Mouse (Mus musculus): ENCODE results near the gene Bud13. TPM values are rescaled to one million over a fixed set of nuclear protein-coding genes. Genes with fewer than 3 reads are reported as not detected.

Gene Bud13
- polyA plus RNA-seq, 1 experiment from 2014 or later = 14.8 TPM

DNA sequence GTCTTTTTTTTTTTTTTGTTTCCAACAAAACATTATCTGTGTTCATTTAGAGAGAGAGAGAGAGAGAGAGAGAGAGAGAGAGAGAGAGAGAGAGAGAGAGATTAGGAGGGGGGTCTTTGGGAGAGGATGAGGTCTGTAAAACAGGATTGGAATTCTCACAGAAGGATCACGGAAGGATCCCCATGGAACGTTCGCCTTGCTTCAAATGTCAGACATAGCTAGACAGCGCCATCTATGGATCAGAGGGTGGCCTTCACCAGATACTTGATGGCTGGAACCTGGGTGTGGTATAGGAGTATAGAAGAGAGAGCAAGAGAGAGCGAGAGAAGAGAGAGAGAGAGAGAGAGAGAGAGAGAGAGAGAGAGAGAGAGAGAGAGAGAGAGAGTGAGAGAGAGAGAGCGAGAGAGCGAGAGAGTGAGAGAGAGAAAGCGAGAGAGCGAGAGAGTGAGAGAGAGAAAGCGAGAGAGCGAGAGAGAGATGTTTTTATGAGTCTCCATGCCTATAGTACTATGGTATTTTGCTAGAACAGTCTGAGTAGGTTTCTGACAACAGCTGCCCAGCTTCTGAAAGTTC, 36.0 kb upstream of the Bud13 start:
- Histone ChIP-seq H3K36me3 (ENCODE audit: control insufficient read depth, insufficient read depth, low read length) (no peaks in the 10 kb centered on the region), H3K4me2 (ENCODE audit: low read depth, low read length) (no peak overlapping the region), H3K4me1 (ENCODE audit: control insufficient read depth, insufficient read depth, low read length) (no peaks in the 10 kb centered on the region), H3K27me3 (ENCODE audit: control insufficient read depth, insufficient read depth, low read length) (no peaks in the 10 kb centered on the region), H3K9me3 (ENCODE audit: control insufficient read depth, low read length) (no peaks in the 10 kb centered on the region), H3K27ac (ENCODE audit: low read depth, low read length) (no peak overlapping the region), H3K9ac (replicated peaks; ENCODE audit: low read depth, low read length) (no peak overlapping the region), H3K4me3 (ENCODE audit: low read depth, low read length) (no peak overlapping the region)
- WGBS = 25% methylated on average over 11 of the region's 11 CpGs
- peak; percentile 85 for ATAC-seq (ENCODE audit: low read depth)

DNA sequence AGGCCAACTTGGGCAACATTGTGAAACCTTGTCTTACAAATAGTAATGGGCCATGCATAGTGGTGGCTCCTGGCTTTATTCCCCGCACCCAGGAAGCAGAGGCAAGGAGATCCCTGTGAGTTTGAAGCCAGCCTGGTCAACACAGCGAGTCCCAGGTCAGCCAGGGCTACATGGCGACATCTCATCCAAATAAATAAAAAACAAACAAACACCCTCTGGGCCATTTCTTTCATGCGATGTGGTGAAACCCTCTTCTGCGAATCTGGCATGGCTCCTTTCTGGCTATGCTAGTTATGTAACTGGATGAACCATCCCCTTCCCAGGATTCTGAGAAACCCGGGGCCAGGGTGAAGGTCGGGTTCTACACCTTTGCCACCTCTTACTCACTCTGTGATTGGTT, 26.6 kb upstream of the Bud13 start:
- no peak for ATAC-seq (ENCODE audit: low read depth)
- WGBS = 91% methylated on average over 7 of the region's 7 CpGs

DNA sequence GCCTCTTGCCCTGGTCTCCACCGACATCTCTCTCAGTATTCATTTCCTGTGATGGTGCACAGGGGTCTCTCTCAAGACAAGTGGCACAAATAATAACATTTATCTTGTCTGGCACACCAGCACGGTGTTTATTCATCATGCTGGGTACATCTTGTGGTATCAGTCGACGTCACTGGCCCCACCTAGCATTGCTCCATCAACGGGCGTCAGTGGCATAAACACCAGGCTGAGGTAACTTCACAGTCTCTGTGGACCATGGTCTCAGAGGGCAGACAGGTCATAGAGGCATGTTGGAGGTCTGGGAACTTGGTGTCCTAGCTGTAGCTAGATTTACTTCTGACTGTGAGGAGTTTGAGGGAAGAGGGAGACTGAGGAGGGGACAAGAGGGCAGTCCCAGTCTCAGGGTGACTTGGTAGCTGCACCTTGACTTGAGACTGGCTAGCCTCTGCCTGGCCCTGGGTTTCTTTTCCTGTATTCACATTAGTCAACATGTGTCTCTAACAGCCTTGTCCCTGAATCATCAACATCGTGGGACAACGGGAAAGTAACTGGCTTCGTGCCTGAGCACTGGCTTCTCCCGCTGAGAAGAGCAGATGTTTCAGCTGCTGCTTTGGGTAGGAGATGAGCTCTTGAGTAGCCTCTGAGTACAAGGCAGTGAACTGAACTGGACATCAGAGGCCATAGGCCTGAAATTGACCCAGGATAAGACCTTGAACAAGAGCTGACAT, 26.0 kb upstream of the Bud13 start:
- no peaks in the 10 kb centered on the region for H3K36me3 ChIP-seq (ENCODE audit: control insufficient read depth, insufficient read depth, low read length)
- no peaks in the 10 kb centered on the region for H3K27me3 ChIP-seq (ENCODE audit: control insufficient read depth, insufficient read depth, low read length)
- no peaks in the 10 kb centered on the region for H3K9me3 ChIP-seq (ENCODE audit: control insufficient read depth, low read length)
- H3K4me2 ChIP-seq (ENCODE audit: low read depth, low read length) = no peak overlapping the region
- H3K4me3 ChIP-seq (ENCODE audit: low read depth, low read length) = no peak overlapping the region
- no peaks in the 10 kb centered on the region for H3K4me1 ChIP-seq (ENCODE audit: control insufficient read depth, insufficient read depth, low read length)
- 87% methylated on average over 10 of the region's 10 CpGs for WGBS
- H3K27ac ChIP-seq (ENCODE audit: low read depth, low read length) = no peak overlapping the region
- ATAC-seq (ENCODE audit: low read depth) = no peak
- H3K9ac ChIP-seq (replicated peaks; ENCODE audit: low read depth, low read length) = no peak overlapping the region

More for the DNA sequence above, 26.6 kb upstream of the Bud13 start:
- Histone ChIP-seq H3K27me3 (ENCODE audit: control insufficient read depth, insufficient read depth, low read length) (no peaks in the 10 kb centered on the region), H3K9ac (replicated peaks; ENCODE audit: low read depth, low read length) (no peak overlapping the region), H3K4me1 (ENCODE audit: control insufficient read depth, insufficient read depth, low read length) (no peaks in the 10 kb centered on the region), H3K27ac (ENCODE audit: low read depth, low read length) (no peak overlapping the region), H3K4me3 (ENCODE audit: low read depth, low read length) (no peak overlapping the region), H3K4me2 (ENCODE audit: low read depth, low read length) (no peak overlapping the region), H3K36me3 (ENCODE audit: control insufficient read depth, insufficient read depth, low read length) (no peaks in the 10 kb centered on the region), H3K9me3 (ENCODE audit: control insufficient read depth, low read length) (no peaks in the 10 kb centered on the region)

DNA sequence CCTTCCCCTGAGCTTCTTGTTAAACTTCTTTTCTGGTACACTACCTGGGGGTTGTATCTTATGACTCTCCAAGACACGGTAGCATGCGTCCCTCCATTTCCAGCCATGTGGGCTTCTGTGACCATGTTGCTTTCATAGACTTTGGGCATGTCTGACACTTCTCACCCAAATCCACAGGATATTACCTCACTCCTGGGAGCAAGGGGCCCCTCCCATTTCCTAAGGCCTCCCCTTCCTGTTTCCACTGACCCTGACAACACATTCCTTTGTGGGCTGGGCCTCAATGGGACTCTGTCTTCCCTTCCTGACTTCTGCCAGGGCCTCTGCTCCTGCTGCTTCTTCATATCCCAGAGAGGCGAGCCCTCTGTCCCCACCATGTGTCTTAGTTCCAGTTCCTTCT, 25.3 kb upstream of the Bud13 start:
- Histone ChIP-seq H3K36me3 (ENCODE audit: control insufficient read depth, insufficient read depth, low read length) (no peaks in the 10 kb centered on the region), H3K9ac (replicated peaks; ENCODE audit: low read depth, low read length) (no peak overlapping the region), H3K4me3 (ENCODE audit: low read depth, low read length) (no peak overlapping the region), H3K4me1 (ENCODE audit: control insufficient read depth, insufficient read depth, low read length) (no peaks in the 10 kb centered on the region), H3K4me2 (ENCODE audit: low read depth, low read length) (no peak overlapping the region), H3K27me3 (ENCODE audit: control insufficient read depth, insufficient read depth, low read length) (no peaks in the 10 kb centered on the region), H3K9me3 (ENCODE audit: control insufficient read depth, low read length) (no peaks in the 10 kb centered on the region), H3K27ac (ENCODE audit: low read depth, low read length) (no peak overlapping the region)
- WGBS = 93% methylated on average over 3 of the region's 3 CpGs
- no peak for ATAC-seq (ENCODE audit: low read depth)

DNA sequence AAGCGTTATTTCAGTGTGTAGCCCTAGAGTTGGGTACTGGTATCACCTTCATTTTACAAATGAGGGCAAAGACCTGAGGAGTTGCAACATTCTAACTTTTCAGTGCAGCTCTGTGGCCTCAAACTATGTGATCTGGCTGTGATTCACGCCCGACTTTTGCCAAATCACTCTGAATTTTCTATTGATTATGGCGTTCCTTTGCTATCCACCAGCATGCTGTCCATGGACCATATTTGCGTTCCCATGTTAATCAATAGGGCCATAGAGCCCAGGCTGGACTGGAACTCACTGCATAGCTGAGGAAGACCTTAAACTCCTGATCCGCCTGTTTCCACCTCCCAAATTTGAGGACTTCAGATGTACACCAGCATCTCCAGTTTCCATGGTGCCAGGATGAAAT, 23.7 kb upstream of the Bud13 start:
- no peak for ATAC-seq (ENCODE audit: low read depth)
- H3K9me3 ChIP-seq (ENCODE audit: control insufficient read depth, low read length) = no peaks in the 10 kb centered on the region
- H3K4me3 ChIP-seq (ENCODE audit: low read depth, low read length) = no peak overlapping the region

DNA sequence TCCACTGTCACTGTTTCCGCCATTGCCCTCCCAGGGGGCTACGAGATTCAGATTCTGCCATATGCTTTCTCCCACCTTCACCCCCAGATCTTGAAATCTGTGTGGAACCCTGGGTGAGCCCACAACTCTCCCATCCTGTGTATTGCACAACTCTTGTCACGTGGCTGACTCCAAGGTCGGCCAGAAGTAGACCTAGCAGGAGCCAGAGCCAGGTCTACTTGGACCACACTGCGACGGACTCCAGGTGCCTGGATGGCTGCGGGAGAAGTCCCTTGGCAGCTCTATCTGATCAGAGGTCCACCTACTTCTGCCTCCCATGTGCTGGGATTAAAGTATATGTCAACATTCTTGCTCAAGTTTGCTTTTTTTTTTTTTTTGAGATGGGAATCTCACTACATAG, 21.7 kb upstream of the Bud13 start:
- H3K36me3 ChIP-seq (ENCODE audit: control insufficient read depth, insufficient read depth, low read length) = no peaks in the 10 kb centered on the region
- H3K27ac ChIP-seq (ENCODE audit: low read depth, low read length) = no peak overlapping the region
- H3K9me3 ChIP-seq (ENCODE audit: control insufficient read depth, low read length) = no peaks in the 10 kb centered on the region
- ATAC-seq (ENCODE audit: low read depth) = no peak
- no peaks in the 10 kb centered on the region for H3K27me3 ChIP-seq (ENCODE audit: control insufficient read depth, insufficient read depth, low read length)
- WGBS = 89% methylated on average over 7 of the region's 7 CpGs
- no peaks in the 10 kb centered on the region for H3K4me1 ChIP-seq (ENCODE audit: control insufficient read depth, insufficient read depth, low read length)
- no peak overlapping the region for H3K4me3 ChIP-seq (ENCODE audit: low read depth, low read length)
- H3K4me2 ChIP-seq (ENCODE audit: low read depth, low read length) = no peak overlapping the region
- H3K9ac ChIP-seq (replicated peaks; ENCODE audit: low read depth, low read length) = no peak overlapping the region

More for the DNA sequence above, 23.7 kb upstream of the Bud13 start:
- Histone ChIP-seq H3K4me2 (ENCODE audit: low read depth, low read length) (no peak overlapping the region), H3K9ac (replicated peaks; ENCODE audit: low read depth, low read length) (no peak overlapping the region), H3K4me1 (ENCODE audit: control insufficient read depth, insufficient read depth, low read length) (no peaks in the 10 kb centered on the region), H3K27me3 (ENCODE audit: control insufficient read depth, insufficient read depth, low read length) (no peaks in the 10 kb centered on the region), H3K36me3 (ENCODE audit: control insufficient read depth, insufficient read depth, low read length) (no peaks in the 10 kb centered on the region), H3K27ac (ENCODE audit: low read depth, low read length) (no peak overlapping the region)
- 91% methylated on average over 6 of the region's 6 CpGs for WGBS

DNA sequence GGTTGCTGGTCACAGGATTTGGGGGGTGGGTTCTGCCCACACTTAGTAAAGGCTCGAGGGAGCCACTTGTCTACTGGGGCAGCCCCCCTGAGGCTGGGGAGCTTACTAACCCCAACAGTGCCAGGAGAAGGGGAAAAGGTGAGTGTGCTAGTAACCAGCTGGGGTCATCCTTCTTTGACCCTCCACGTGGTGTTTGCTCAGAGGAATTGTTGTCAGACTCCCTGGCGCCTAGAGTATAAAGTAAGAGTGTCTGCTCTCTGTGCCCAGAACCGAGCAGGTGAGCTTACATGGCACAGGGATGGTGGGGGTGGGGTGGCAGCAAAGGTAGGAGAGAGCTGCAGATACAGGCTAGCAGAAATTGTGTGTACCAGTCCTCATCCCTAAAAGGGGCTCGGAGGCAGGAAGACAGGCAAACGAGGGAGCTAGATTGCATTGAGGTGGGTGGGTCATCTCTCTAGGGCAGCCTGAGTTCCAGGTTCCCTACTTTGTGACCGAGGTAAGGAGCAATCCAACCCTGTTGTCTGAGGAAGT, 14.4 kb upstream of the Bud13 start, which contains the start of gene Apoa5:
TSS of gene Apoa5 (plus strand) at position 291 of the 531 bp plus-strand sequence.
- no peak within 1 kb of the TSS for H3K4me3 ChIP-seq (ENCODE audit: low read depth, low read length)
- H3K9me3 ChIP-seq (ENCODE audit: control insufficient read depth, low read length) = no peaks in the 10 kb centered on the region
- H3K4me1 ChIP-seq (ENCODE audit: control insufficient read depth, insufficient read depth, low read length) = no peaks in the 10 kb centered on the region
- H3K36me3 ChIP-seq (ENCODE audit: control insufficient read depth, insufficient read depth, low read length) = no peaks in the 10 kb centered on the region
- no peaks in the 10 kb centered on the region for H3K27me3 ChIP-seq (ENCODE audit: control insufficient read depth, insufficient read depth, low read length)
- H3K27ac ChIP-seq (ENCODE audit: low read depth, low read length) = no peak within 1 kb of the TSS
- no peak within 1 kb of the TSS for H3K9ac ChIP-seq (replicated peaks; ENCODE audit: low read depth, low read length)
- WGBS = 61% methylated on average over 7 of the region's 7 CpGs
- no peak for ATAC-seq (ENCODE audit: low read depth)
- no peak within 1 kb of the TSS for H3K4me2 ChIP-seq (ENCODE audit: low read depth, low read length)

DNA sequence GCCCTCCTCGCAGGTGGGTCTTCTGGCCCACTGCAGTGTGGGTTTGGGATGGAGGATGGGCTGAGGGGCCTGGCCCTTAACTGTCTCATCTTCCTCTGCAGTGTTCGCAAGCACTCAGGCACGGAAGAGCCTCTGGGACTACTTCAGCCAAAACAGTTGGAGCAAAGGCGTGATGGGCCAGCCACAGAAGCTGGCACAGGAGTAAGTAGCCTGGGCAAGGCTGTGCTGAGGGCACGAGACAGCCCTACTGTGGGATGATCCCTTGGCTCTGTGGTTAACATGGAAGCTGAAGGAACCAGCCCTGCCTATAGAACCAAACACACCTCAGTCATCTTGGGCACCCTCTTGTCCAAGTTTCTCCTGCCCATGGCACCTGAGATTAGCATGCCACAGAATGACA, 13.7 kb upstream of the Bud13 start:
- H3K36me3 ChIP-seq (ENCODE audit: control insufficient read depth, insufficient read depth, low read length) = no peaks in the 10 kb centered on the region
- H3K27me3 ChIP-seq (ENCODE audit: control insufficient read depth, insufficient read depth, low read length) = no peaks in the 10 kb centered on the region
- H3K4me1 ChIP-seq (ENCODE audit: control insufficient read depth, insufficient read depth, low read length) = peaks cover 6% of the 10 kb centered on the region
- H3K9me3 ChIP-seq (ENCODE audit: control insufficient read depth, low read length) = no peaks in the 10 kb centered on the region
- no peak overlapping the region for H3K4me2 ChIP-seq (ENCODE audit: low read depth, low read length)
- H3K4me3 ChIP-seq (ENCODE audit: low read depth, low read length) = no peak overlapping the region
- H3K9ac ChIP-seq (replicated peaks; ENCODE audit: low read depth, low read length) = no peak overlapping the region
- ATAC-seq (ENCODE audit: low read depth) = no peak
- WGBS = 88% methylated on average over 5 of the region's 5 CpGs
- H3K27ac ChIP-seq (ENCODE audit: low read depth, low read length) = no peak overlapping the region

DNA sequence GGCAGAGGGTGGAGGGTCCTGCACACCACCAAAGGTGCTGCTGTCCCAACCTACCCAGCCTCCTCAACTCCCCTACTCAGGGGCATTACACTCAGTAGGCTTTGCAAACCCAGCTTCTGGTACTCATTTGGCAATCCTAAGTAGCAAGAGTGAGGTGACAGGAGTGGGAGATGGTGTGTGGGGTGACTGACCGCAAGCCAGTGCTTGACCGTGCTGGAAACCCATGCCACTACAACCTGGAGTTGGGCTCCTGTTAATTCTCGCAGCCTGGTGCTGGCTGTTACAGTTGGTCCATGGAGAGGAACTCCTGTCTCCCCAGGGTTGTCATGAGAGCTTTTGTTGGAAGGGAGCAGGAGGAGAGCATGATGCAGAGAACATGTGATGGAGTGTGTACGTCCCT, 12.0 kb upstream of the Bud13 start:
- no peak overlapping the region for H3K9ac ChIP-seq (replicated peaks; ENCODE audit: low read depth, low read length)
- H3K4me2 ChIP-seq (ENCODE audit: low read depth, low read length) = no peak overlapping the region
- no peak overlapping the region for H3K4me3 ChIP-seq (ENCODE audit: low read depth, low read length)
- H3K9me3 ChIP-seq (ENCODE audit: control insufficient read depth, low read length) = no peaks in the 10 kb centered on the region
- ATAC-seq (ENCODE audit: low read depth) = no peak
- peaks cover 5% of the 10 kb centered on the region; the same call in 1 of the 2 replicates for H3K36me3 ChIP-seq (ENCODE audit: control insufficient read depth, insufficient read depth, low read length)
- H3K27ac ChIP-seq (ENCODE audit: low read depth, low read length) = no peak overlapping the region
- 98% methylated on average over 4 of the region's 4 CpGs for WGBS
- no peaks in the 10 kb centered on the region for H3K27me3 ChIP-seq (ENCODE audit: control insufficient read depth, insufficient read depth, low read length)
- H3K4me1 ChIP-seq (ENCODE audit: control insufficient read depth, insufficient read depth, low read length) = peaks cover 6% of the 10 kb centered on the region

Data from neural tube, embryonic 14.5 days (tissue).